Mouse (Mus musculus): ENCODE results near the gene Cacna1e. TPM values are rescaled to one million over a fixed set of nuclear protein-coding genes. Genes with fewer than 3 reads are reported as not detected.
A peak's percentile ranks its signal among the peaks of the same experiment; 100 is the strongest.

Cacna1e gene
- total RNA-seq, 1 experiment from 2014 or later, result 1.2 TPM

GRCm38 (mm10) chr1:154725356-154726320, 158.7 kb downstream of the Cacna1e start:
- no peak for ATAC-seq (replicated peaks; ENCODE audit: low read depth, poor library complexity, severe bottlenecking)

GRCm38 (mm10) chr1:154723537-154724286, 160.6 kb downstream of the Cacna1e start:
- ATAC-seq (replicated peaks; ENCODE audit: low read depth, poor library complexity, severe bottlenecking), result no peak

- no peak for ATAC-seq (replicated peaks; ENCODE audit: low read depth, poor library complexity, severe bottlenecking)
These were observed 161.2 kb downstream of the Cacna1e start for GRCm38 (mm10) chr1:154723078-154723477.

- no peak for ATAC-seq (replicated peaks; ENCODE audit: low read depth, poor library complexity, severe bottlenecking)
These were observed 168.7 kb downstream of the Cacna1e start for GRCm38 (mm10) chr1:154715596-154715995.

- ATAC-seq (replicated peaks; ENCODE audit: low read depth, poor library complexity, severe bottlenecking), result peak; percentile 60; the same call in 1 of the 2 replicates
These were observed 171.6 kb downstream of the Cacna1e start for GRCm38 (mm10) chr1:154712747-154713146.

GRCm38 (mm10) chr1:154707584-154708290, 176.6 kb downstream of the Cacna1e start:
- no peak for ATAC-seq (replicated peaks; ENCODE audit: low read depth, poor library complexity, severe bottlenecking)

- ATAC-seq (replicated peaks; ENCODE audit: low read depth, poor library complexity, severe bottlenecking), result no peak
These were observed 177.3 kb downstream of the Cacna1e start for GRCm38 (mm10) chr1:154706974-154707373.

GRCm38 (mm10) chr1:154705882-154706565, 178.3 kb downstream of the Cacna1e start:
- ATAC-seq (replicated peaks; ENCODE audit: low read depth, poor library complexity, severe bottlenecking), result no peak

GRCm38 (mm10) chr1:154704558-154705185, 179.6 kb downstream of the Cacna1e start:
- peak; percentile 54 for ATAC-seq (replicated peaks; ENCODE audit: low read depth, poor library complexity, severe bottlenecking)

- ATAC-seq (replicated peaks; ENCODE audit: low read depth, poor library complexity, severe bottlenecking), result no peak
These were observed 181.7 kb downstream of the Cacna1e start for GRCm38 (mm10) chr1:154702623-154703022.

- ATAC-seq (replicated peaks; ENCODE audit: low read depth, poor library complexity, severe bottlenecking), result no peak
These were observed 195.2 kb downstream of the Cacna1e start for GRCm38 (mm10) chr1:154688876-154689665.

- no peak for ATAC-seq (replicated peaks; ENCODE audit: low read depth, poor library complexity, severe bottlenecking)
These were observed 197.4 kb downstream of the Cacna1e start for GRCm38 (mm10) chr1:154686861-154687260.

- no peak for ATAC-seq (replicated peaks; ENCODE audit: low read depth, poor library complexity, severe bottlenecking)
These were observed 200.7 kb downstream of the Cacna1e start for GRCm38 (mm10) chr1:154683477-154684106.

GRCm38 (mm10) chr1:154678989-154679388, 205.3 kb downstream of the Cacna1e start:
- ATAC-seq (replicated peaks; ENCODE audit: low read depth, poor library complexity, severe bottlenecking), result no peak

- no peak for ATAC-seq (replicated peaks; ENCODE audit: low read depth, poor library complexity, severe bottlenecking)
These were observed 206.2 kb downstream of the Cacna1e start for GRCm38 (mm10) chr1:154678151-154678550.

GRCm38 (mm10) chr1:154677677-154678076, 206.6 kb downstream of the Cacna1e start:
- peak; percentile 69 for ATAC-seq (replicated peaks; ENCODE audit: low read depth, poor library complexity, severe bottlenecking)

GRCm38 (mm10) chr1:154663721-154664120, 220.6 kb downstream of the Cacna1e start:
- ATAC-seq (replicated peaks; ENCODE audit: low read depth, poor library complexity, severe bottlenecking), result no peak

GRCm38 (mm10) chr1:154661977-154662376, 222.3 kb downstream of the Cacna1e start:
- ATAC-seq (replicated peaks; ENCODE audit: low read depth, poor library complexity, severe bottlenecking), result no peak
